Mouse (Mus musculus) erythroblast, embryonic 14.5 days (primary cell): Measurements from ENCODE around the gene Eid1.

Experiments
- GATA1 ChIP-seq: IDR thresholded peaks from 2 replicates; pipeline ENCODE4 v1.6.1; 2012; ENCODE audit warnings: low read length, inconsistent platforms, mixed read lengths
- TAL1 ChIP-seq: IDR thresholded peaks from 3 replicates; pipeline ENCODE4 v1.6.1; 2012; ENCODE audit warnings: low read length, inconsistent platforms, mixed read lengths

GRCm38 (mm10) chr2:125660537-125661130 lies 12.3 kb upstream of the Eid1 start:
- TF ChIP-seq GATA1 (no peak), TAL1 (no peak)
